Mouse (Mus musculus) thymus, adult 2 months (tissue): ENCODE results near the gene Cc2d1a.

Experiments used
- CTCF ChIP-seq: fragments of 200-500 bp; IDR thresholded peaks from 2 replicates; pipeline ENCODE4 v1.5.1; 2012; ENCODE audit warnings: mild to moderate bottlenecking, control low read depth, low read length, moderate library complexity, borderline replicate concordance; ENCODE audit not compliant: control insufficient read depth, poor library complexity, insufficient read depth; ENCODE audit errors: extremely low read depth
- POLR2A ChIP-seq: fragments of 200-500 bp; IDR thresholded peaks from 2 replicates; pipeline ENCODE4 v1.6.1; 2012; ENCODE audit warnings: mild to moderate bottlenecking, low read length, control low read depth, moderate library complexity; ENCODE audit not compliant: control insufficient read depth, poor library complexity, insufficient read depth; ENCODE audit errors: extremely low read depth

GRCm38 (mm10) chr8:84149181-84149580 is 1.4 kb upstream of the Cc2d1a start:
- TF ChIP-seq POLR2A (no peak), CTCF (no peak)
